Mouse (Mus musculus) layer of hippocampus, adult 9-10 months (tissue): Measurements from ENCODE around the gene Hp.

Source experiments
- DNase-seq: peaks from one replicate; pipeline ENCODE4 v3.0.0; 2022; ENCODE audit warnings: low spot score

The Hp gene

GRCm38 (mm10) chr8:109563881-109564280, 15.1 kb downstream of the Hp start:
- DNase-seq, result no peak

- DNase-seq, result no peak
Measured at GRCm38 (mm10) chr8:109551663-109552062, 27.3 kb downstream of the Hp start.

GRCm38 (mm10) chr8:109544049-109544448, 34.9 kb downstream of the Hp start:
- no peak for DNase-seq

- no peak for DNase-seq
Measured at GRCm38 (mm10) chr8:109542748-109543519, 36.0 kb downstream of the Hp start.

GRCm38 (mm10) chr8:109542165-109542564, 36.8 kb downstream of the Hp start:
- DNase-seq, result no peak

GRCm38 (mm10) chr8:109536703-109537102, 42.3 kb downstream of the Hp start:
- peak; percentile 27 for DNase-seq

GRCm38 (mm10) chr8:109535140-109535990, 43.6 kb downstream of the Hp start:
- no peak for DNase-seq
